Mouse (Mus musculus): ENCODE data around the gene Rhoj.
A peak's percentile ranks its signal among the peaks of the same experiment; 100 is the strongest.
"Not testable (repeated sequence)": the region's sequence is repeated elsewhere in the genome, so short reads cannot be mapped to it uniquely, and the experiment has no call there.

Rhoj gene

DNA sequence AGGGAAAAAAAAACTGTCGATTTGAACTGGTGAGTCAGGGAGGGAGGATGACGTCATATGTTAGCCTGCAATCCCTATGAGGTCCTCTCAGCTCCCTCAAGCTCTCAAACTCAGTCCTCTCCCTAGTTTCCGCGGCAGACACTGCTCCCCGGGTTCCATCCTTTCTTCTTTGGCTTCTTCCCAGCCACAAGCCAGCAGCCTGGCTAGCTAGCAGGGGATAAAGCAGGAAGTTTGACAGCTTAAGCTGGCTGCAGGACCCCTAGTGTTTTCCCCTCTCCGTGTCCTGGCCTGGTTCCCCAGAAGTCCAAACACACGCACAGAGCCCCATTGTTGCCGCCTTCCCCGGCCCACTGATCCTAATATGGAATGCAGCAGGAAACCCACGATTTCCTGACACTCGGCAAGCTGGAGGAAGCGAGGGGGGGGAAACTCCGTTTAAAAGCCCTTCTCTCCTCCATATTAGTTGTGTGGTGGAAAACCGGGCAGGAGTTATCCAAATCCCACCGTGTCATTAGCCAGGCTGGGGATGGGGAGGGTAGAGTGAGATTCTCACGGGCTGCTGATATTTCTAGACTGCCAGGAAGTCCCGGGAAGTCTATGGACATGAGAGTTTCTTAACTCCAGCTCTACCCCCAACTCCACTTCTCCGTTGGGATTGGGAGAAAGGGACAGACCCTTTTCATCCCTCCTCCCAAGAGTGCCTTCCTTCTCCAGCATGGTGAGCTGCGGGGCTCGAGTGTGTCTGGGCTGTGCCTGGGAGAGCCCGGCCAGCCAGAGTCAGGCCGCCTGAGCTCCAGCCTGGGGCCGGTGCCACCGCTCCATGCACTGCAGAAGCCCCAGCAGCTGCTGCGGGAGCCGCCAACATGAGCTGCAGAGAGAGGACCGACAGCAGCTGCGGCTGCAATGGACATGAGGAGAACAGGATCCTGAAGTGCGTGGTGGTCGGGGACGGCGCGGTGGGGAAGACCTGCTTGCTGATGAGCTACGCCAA is at the start of gene Rhoj:
Gene Rhoj (plus strand): TSS at position 362 of the 991 bp plus-strand sequence.
- DNase-seq (ENCODE audit: low spot score in 2 of 2) = peak in 1 of 2 experiments; percentile 19

DNA sequence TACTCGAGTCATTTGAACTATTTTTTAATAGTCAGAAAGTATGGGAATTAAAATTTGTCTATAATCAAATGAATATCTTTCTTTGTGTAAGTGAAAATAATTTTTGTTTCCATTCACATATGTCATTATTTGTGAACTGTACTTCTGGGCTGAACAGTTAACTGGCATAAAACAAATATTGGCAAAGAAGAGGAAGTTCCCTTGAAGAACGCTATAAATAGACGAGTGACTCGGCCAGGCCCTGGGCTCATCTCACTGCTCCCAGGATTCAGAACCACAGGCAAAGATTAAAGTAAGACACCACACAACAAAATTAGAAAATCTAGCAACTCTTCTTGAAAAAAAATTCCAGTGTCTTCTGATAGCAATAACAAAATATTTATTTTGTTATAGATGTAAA is 36.4 kb upstream of the Rhoj start:
- no peak for DNase-seq (ENCODE audit: low spot score in 2 of 2)

DNA sequence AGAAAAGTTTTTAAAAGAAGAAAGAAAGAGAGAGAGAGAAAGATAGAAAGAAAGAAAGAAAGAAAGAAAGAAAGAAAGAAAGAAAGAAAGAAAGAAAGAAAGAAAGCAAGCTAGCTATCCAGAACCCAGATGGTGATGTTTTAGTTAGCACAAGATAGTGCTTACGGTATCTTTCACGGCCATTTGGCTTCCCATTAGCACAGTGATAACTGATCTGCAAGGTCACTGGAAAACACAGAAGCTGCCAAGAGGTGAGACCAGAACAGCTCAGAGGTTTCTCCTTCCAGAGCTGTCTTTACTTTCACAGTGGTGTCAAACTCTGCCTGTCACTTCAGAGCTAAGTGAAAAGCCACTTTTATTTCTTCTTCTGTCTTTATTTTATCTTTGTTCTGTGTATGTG is 32.4 kb upstream of the Rhoj start:
- DNase-seq (ENCODE audit: low spot score in 2 of 2) = no peak

DNA sequence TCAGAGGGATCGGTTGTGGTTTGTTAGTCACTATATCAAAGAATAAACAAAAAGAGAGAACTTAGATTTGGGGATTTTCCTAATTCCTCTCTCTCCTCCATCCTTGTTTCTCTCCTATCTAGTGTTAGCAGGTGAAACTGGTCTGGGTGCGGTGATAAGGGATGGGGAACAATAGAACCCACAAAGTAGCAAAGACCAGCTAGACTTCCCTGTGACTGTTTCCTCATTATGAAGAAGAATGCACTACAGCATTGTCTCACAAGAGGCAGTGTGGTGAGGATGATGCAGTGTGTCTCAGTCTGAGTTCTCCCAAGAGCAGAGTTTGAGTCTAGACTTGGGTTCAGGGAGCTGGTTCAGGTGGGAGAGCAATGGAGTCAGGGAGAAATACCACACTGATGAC is 30.7 kb upstream of the Rhoj start:
- DNase-seq (ENCODE audit: low spot score in 2 of 2) = no peak

DNA sequence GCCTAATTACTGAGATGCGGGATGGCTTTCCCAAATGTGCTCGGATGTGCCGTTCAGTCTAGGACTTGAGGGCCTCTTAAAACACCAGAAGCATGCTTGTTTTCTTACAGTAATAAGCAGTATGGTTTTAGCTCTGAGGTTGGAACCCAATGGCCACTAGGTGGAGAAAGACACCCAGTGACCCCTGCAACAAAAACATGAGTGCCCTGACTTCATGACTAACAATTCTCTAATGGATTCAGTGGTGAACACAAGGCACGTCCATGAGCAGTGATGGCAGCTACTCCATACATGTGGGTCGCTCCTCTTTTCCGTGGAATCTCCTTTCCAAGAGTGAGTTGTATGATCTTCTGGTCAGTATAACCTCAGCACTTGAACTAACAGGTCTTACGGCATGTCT is 27.6 kb upstream of the Rhoj start:
- peak; percentile 3 to 14 for DNase-seq (ENCODE audit: low spot score in 2 of 2)

DNA sequence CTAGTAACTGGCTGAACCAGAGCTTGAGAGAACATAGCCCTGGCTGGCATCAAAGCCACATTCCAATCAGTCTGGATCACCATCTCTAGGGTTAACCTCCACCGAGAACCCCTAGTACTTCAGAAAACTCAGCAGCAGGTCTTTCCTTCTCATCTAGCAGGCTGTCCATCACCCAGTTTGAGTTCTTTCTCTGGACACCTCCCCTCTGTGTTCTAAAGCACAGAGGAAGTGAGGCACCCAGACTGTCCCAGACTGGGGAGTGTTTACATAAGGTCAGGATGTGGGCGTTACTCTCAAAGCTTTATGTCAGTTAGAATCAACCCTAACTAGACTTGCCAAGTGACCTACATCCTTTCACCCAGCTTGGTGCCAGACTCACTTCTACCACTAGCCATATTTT is 24.9 kb upstream of the Rhoj start:
- peak; percentile 54 to 59 for DNase-seq (ENCODE audit: low spot score in 2 of 2)

DNA sequence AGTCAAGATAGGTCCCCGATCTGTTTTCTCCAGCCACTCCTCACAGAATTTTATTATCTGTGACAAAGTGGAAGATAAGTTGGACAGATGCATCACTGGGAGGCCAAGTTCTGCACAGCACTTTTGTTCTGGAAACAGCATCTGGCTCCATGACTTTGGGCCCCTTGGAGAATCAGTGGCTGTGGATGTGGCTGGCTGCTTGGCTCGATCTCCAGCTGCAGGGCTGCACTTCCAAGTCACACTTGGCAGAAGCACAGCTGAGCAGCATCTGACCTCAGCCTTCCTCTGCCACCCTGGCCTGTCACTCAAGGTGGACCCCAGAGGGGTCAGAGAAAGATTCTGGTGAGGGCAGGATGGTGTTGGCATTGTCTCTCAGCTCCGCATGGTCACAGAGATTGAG is 22.0 kb upstream of the Rhoj start:
- no peak for DNase-seq (ENCODE audit: low spot score in 2 of 2)

DNA sequence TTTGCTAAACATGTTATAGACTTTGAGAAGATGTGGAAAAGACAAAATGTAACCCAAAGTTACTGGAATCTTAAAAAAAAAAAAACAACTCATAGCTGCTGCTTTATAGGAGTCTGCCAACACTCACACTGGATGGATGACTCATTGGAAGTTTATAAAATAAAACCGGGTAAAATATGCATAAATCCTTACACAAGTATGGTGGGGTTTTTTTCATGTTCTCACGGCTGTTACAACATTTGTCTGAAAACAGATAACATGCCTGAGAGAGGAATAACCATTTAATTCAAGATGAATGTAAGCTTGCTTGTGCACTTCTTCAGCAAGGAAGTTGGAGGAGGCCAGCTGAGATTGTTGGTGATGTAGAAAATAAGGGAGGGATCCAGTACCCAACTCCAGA is 17.6 kb upstream of the Rhoj start:
- DNase-seq (ENCODE audit: low spot score in 2 of 2) = no peak

DNA sequence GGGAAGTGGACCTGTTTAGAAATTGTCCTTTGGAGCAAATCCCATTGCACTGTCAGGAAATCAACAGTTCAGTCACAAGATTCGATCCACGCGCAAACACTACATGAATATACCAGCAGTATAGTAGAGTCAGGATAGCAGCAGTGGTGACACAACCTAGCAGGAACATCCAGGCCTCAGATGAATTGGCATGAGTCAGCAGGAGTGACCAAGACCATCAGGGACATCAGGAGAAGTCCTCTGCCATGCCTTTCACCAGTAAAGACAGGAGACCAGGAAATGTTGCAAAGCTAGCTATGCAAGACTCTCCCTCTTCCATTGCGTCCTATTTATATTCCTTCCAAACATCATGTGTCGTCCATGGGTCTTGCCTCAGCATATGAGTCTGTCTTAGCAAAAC is 16.6 kb upstream of the Rhoj start:
- DNase-seq (ENCODE audit: low spot score in 2 of 2) = no peak

DNA sequence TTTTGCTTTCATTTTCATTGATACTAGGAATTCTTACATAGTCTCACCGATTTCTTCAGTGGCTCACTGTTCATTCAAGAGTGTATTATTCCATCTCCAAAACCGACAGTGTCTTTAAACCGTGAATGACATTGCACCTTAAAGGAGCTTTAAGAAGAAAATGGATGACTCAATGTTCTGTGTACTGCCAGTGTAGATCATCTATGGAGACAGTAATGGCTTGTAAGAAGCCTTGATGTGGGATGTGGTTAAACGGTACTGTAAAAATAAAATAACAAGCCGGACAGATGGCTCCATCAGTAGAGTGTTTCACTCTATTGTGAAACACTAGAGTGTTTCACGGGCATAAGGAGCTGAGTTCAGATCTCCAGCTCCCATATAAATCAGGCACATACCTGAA is 15.2 kb upstream of the Rhoj start:
- DNase-seq (ENCODE audit: low spot score in 2 of 2) = no peak

DNA sequence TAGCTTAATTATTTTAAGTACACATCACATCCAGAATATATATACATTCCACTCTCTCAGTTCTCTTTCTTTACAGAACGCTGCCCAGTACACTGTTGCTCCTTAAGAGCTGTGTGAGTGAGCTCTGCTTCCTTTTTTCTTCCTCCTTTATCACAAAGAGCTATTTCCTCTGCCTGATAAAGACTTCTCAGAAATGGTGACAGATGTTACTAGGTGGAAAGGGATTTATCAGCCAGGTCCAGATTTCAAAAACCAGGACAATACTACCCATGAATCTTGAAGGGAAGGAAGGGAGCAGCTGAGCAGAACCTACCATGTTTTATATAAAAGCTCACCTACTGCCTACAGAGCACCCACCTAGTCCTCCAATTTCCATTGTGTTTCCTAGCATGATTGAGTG is 8.3 kb upstream of the Rhoj start:
- DNase-seq (ENCODE audit: low spot score in 2 of 2) = no peak

DNA sequence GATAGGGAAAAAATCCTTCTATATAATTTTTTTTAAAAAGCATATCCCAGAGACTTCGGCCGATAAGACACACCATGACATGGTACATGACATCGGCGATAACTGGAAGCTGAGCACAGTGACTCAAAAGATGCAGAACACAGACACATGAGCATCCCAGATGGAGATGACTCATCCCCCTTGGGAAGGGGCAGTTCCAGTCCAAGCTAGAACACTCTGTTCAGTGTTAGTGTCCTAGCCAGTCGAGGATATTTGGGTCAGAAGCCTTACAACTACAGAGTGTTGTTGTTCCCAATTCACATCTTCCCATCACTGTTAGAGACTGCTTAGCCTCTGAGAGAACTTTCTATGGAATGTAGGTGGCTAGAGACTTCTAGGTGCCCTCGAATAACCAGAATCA is 4.0 kb upstream of the Rhoj start:
- DNase-seq (ENCODE audit: low spot score in 2 of 2) = no peak

DNA sequence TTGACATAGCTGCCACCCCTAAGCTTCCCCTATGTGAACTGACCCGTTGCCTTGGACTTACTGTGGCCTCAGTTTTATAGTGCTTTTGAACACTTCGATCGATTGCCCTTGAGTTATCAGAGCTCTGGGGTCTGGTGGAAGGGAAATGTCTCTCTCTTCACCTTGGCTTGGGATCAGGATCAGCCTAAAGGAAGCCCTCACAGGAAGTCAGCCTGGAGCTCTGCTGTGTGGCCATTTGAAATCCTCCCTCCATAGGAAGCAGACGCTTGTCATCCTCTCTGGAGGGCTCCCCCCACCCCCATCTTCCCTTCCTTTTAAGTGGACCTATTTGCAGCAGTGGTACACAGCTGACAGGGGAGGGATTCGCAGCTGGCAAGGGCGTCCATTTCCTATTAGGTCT is 1.6 kb downstream of the Rhoj start:
- DNase-seq (ENCODE audit: low spot score in 2 of 2) = no peak

DNA sequence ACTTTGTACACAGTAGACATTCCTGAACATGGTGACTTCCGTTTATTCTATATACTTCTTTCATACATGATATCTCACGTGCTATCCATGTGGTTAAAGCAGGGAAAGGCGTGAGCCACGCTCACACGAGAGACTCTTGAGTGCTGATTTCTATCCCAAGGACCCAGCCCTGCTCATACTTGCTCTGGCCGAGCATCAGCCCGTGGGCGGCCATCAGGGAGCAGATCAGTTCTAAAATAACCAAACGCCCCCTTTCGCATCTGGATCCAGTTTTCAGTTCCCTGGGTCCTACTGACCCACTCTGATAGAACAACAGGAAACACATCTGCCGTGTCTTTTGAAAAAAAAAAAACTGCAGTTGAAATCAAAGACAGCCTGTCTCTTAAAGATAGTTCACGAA is 2.6 kb downstream of the Rhoj start:
- no peak for DNase-seq (ENCODE audit: low spot score in 2 of 2)

DNA sequence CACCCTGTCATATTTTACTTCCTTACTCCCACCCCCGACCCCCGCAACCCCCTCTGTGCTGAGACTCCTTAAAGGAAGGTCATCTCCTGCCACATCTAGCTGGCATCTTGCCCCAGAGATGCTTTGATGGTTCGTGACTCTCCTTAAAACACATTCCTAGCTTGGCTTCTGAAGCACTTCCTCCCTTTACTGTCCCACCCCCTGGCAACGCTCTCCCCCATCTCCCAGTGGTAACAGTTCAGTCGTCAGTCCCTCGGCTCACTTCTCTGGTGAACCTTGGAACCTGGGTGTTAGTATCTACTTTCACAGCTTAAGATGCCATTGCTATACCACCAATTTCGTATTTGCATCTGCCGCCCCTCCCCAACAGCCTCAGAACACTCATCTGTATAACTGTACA is 3.8 kb downstream of the Rhoj start:
- DNase-seq (ENCODE audit: low spot score in 2 of 2) = no peak

DNA sequence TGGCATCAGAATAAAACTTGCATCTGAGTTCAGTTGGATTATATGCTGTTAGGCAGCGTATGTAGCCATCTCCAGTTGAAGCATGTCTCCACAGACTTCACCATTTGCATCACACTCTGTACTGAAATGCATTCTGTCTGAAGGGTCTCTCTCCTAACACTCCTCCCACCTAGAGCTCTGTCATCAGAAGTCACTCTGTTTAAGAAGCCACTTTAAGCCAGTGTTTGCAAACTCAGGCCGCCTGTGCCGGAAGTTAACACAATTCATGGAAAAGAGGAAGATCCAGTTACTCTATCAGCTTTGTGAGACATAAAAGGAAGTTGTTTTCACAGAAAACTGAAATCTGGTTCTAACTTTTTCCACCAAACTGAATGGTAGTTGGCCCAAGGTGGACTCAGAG is 5.9 kb downstream of the Rhoj start:
- no peak for DNase-seq (ENCODE audit: low spot score in 2 of 2)

DNA sequence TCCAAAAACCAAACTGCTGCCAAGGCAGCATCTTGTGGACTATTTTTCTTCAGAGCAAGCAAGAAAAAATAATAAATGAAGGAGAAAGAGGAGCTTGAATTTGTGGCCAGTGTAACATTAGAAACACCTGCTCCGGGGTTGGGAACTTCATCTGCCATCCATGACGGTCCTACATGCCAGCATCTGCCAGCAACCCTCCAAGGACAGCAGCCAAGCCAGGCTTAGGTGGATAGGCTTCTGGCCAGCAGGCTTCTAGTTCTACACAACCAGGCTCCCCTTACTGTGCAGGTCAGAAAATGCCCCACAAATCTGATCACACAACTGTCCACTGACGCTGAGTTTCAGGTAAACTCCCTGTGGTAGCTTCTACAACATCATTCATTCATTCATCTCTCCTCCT is 7.7 kb downstream of the Rhoj start:
- no peak for DNase-seq (ENCODE audit: low spot score in 2 of 2)

DNA sequence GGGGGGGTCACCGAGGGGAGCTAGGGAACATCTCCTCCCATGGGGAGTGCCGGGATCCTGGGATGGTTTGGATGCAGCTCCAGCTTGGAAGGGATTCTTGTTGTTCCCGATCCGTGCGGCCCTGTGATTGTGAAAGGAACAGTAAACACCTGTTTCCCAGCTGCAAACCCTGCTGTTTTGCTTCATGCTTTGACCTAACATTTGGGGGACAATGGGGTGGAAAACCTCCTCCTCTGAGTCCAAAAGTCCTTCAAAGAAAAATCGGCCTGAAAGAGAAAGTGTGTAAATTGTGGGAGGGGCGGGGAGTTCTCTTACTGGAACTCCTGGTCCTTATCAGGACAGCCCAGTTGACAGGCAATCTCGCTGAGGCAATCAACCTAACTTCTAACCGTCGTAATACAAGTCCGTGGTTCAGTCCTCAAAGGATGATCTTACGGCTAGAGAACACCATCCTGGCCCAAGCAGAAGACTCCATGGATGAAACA is 12.4 kb downstream of the Rhoj start:
- DNase-seq (ENCODE audit: low spot score in 2 of 2) = no peak

DNA sequence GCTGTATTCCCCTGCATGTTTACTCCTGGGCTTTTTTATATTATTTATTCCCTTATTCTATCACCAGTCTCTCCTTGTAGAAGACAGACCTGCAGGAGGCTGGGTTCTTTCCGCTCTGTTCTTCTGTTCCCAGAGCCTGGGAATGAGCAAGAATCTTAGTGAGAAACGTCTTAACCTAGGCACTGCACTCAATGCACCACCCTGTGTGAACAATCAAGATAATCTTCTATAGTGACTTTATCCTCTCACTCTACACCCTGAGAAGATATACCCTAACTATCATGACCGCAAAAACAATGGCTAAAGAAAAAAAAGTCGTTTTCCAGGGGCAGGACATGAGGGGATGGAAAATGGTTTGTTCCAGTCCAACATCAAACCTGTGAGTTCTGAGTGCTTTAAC is 13.1 kb downstream of the Rhoj start:
- DNase-seq (ENCODE audit: low spot score in 2 of 2) = no peak

DNA sequence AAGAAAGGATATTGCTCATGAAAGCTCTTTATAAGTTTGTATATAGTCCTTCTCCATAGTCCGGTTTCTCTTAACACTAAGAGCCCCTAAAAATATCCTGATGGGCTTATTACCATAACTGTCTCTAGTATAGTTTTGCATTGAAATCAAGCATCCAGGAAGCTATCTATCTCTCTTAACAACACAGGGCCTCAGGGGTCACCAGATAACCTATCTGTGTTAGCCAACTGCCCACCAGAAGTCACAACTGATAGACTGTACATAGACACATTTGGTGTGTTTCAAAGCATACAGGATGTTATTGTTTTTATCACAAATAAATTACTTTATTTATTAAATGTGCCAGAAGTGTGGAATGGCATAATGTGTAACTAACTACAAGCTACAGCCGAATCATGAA is 21.1 kb downstream of the Rhoj start:
- no peak for DNase-seq (ENCODE audit: low spot score in 2 of 2)

DNA sequence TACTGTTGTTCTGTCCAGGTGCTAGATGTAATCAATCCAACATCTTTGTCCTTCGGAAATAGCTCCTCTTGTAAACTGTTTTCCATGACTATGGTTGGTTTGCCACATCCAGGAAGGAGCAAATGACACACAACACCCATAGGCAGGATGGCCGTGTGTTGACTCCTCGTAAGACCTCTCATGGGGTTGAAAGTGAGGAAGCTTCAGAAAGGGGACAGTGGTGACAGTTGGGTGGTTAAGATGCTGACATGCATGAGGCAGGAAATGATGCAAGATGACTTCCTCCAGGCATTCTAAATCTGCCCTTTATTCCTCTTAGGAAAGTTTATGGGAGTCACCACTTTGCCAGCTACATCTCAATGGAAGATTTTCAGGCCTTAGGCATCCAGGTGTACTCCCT is 31.8 kb downstream of the Rhoj start:
- DNase-seq (ENCODE audit: low spot score in 2 of 2) = no peak

DNA sequence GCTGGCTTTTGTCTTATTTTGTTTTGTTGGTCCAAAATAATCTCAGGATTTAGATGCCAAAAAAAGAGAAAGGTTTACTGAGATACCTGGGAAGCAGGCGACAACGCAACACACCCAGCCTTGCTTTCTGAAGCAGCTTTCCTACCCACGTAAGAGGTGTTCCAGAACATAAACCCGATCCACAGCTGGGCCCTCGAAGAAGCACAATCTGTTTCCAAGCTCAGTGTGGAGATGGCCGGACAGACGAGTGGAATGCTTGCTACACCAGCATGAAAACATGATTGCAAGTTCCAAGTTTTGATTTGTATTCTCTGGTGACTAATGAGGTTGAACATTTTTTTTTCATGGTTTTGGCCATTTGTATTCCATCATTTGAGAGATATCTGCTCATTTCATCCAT is 32.2 kb downstream of the Rhoj start:
- DNase-seq (ENCODE audit: low spot score in 2 of 2) = no peak

DNA sequence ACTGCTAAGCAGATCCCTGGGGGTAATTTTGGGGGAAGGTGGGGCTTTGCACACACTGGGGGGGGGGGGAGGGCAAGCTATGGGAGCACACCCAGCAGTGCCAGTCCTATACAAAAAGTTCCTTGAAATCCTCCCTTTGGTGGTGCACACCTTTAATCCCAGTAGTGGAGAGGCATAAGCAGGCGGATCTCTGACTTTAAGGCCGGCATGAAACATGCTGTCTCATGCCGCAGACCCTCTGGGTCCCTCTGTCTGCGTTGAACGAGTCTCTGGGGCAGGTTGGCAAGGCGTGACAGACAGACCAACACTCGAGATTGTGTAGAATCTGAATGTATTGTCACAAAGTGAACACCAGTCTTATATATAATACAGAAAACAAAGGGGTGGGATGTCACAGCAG is 40.4 kb downstream of the Rhoj start:
- DNase-seq (ENCODE audit: low spot score in 2 of 2) = no peak

DNA sequence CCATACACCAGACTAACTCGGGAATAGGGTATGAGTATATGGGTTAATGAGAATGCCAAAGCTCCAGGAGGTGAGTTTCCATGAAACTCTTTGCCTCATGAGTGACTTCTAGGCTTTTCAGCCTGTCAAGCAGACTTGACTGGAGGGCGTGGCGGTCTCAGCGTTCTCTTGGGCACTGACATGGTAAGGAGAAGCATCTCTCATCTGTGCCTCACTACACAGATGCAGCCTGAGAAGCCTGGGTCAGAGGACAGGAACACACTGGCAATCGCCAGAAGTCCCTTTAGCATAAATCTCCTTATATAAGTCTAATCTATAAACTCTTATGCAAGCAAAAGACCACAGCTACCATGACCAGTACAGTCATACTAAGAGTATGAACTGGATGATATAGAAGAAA is 41.4 kb downstream of the Rhoj start:
- not testable (repeated sequence) for DNase-seq (ENCODE audit: low spot score in 2 of 2)
